Mouse (Mus musculus): ENCODE measurements around the gene Hist1h4j. TPM values are rescaled to one million over a fixed set of nuclear protein-coding genes. Genes with fewer than 3 reads are reported as not detected.
"Not testable (repeated sequence)": the region's sequence is repeated elsewhere in the genome, so short reads cannot be mapped to it uniquely, and the experiment has no call there.

The Hist1h4j gene
- polyA plus RNA-seq, 1 experiment from 2014 or later: 0.50 TPM

DNA sequence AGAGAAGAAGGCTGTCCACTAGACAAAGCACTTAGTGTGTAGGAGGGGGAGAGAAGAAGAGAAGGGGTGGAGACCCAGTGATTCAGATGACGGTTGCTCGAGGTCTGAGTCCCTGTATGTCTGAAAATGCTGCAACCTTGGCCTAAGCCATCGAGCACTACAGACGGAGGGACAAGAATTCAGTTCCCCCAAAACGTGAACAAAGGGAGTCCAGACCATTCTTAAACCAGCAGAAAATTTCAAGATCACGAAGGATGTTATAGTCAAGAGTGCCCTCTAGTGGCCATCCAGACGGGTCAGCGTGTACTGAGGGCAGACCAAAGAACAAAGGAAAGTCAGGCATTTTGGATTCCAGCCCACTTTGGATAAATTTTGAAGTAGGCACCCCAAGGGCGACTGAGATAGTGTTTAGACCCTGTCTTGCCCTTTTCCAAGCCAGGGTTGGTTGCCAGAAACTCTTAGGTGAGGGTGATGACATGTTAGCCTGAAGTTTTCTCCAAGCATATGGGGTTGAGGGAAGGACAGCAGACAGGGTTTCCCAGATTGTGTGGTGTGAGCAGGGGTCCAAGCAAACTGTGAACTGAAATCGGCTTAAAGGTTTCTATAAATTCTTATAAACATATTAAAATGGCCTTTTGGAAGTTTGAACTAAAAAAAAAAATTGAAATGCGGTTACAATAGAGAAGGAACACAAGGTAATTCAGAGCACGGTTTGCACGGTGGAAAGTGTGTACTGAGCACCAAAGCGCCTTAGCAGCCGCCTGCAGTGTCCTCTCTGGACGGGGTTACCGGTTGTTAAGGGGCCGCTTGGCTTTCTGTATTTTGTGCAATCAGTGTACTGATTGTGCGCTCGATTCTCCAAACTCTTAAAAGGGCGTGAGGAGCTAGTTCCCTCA is 606 bp upstream of the Hist1h4j start:
- Histone ChIP-seq H3K27me3 (ENCODE audit: control insufficient read depth, insufficient read depth, low read length) (no peaks in the 10 kb centered on the region), H3K9ac (ENCODE audit: low read length) (peak overlapping the region; percentile 79), H3K4me3 (ENCODE audit: control insufficient read depth in 1 of 2, insufficient read depth in 1 of 2, low read depth in 1 of 2, low read length in 2 of 2) (peak overlapping the region; percentile 47 to 51), H3K4me1 (ENCODE audit: control insufficient read depth in 2 of 2, insufficient read depth in 2 of 2, low read length in 2 of 2) (peaks cover 0 to 6% of the 10 kb centered on the region in 2 experiments; a peak in 1 of 4 replicates), H3K27ac (replicated peaks in 1 of 2; ENCODE audit: control insufficient read depth in 1 of 2, insufficient read depth in 1 of 2, low read depth in 2 of 2, low read length in 2 of 2) (peak overlapping the region; percentile 80 to 92), H3K9me3 (ENCODE audit: control insufficient read depth, low read length) (no peaks in the 10 kb centered on the region), H3K4me2 (ENCODE audit: low read length) (peak overlapping the region; percentile 73), H3K36me3 (ENCODE audit: control insufficient read depth, insufficient read depth, low read length) (no peaks in the 10 kb centered on the region)
- ATAC-seq (ENCODE audit: insufficient number of reproducible peaks, insufficient read depth, low FRiP score, low read depth): peak; percentile 64
- WGBS: under 1% methylated on average over 21 of the region's 21 CpGs

DNA sequence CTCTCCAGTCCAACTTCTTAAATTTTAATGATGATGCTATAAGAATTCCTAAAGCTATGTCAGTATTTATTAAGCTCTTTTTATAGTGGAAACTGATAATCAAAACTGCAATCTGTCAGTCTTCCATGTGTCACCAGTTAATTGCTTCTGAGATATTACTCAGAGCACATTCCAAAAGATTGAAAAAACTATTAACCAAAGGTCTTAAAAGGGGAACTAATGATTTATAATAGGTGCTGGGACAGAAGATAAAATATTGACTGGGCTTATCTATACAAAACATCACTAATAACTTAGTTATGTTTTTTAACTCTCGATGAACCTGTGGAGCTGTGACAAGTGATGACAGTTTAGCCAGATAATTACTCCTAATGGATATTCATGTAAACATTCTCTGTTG is 10.1 kb downstream of the Hist1h4j start:
- Histone ChIP-seq H3K4me2 (ENCODE audit: low read length) (no peak overlapping the region), H3K36me3 (ENCODE audit: control insufficient read depth, insufficient read depth, low read length) (no peaks in the 10 kb centered on the region), H3K4me3 (ENCODE audit: control insufficient read depth in 1 of 2, insufficient read depth in 1 of 2, low read depth in 1 of 2, low read length in 2 of 2) (no peak overlapping the region), H3K27ac (replicated peaks in 1 of 2; ENCODE audit: control insufficient read depth in 1 of 2, insufficient read depth in 1 of 2, low read depth in 2 of 2, low read length in 2 of 2) (no peak overlapping the region), H3K9me3 (ENCODE audit: control insufficient read depth, low read length) (no peaks in the 10 kb centered on the region), H3K9ac (ENCODE audit: low read length) (no peak overlapping the region), H3K4me1 (ENCODE audit: control insufficient read depth in 2 of 2, insufficient read depth in 2 of 2, low read length in 2 of 2) (peaks cover 2 to 5% of the 10 kb centered on the region in 2 experiments; a peak in 1 of 4 replicates), H3K27me3 (ENCODE audit: control insufficient read depth, insufficient read depth, low read length) (no peaks in the 10 kb centered on the region)
- 78% methylated on average over 1 of the region's 1 CpGs for WGBS
- no peak for ATAC-seq (ENCODE audit: insufficient number of reproducible peaks, insufficient read depth, low FRiP score, low read depth)

DNA sequence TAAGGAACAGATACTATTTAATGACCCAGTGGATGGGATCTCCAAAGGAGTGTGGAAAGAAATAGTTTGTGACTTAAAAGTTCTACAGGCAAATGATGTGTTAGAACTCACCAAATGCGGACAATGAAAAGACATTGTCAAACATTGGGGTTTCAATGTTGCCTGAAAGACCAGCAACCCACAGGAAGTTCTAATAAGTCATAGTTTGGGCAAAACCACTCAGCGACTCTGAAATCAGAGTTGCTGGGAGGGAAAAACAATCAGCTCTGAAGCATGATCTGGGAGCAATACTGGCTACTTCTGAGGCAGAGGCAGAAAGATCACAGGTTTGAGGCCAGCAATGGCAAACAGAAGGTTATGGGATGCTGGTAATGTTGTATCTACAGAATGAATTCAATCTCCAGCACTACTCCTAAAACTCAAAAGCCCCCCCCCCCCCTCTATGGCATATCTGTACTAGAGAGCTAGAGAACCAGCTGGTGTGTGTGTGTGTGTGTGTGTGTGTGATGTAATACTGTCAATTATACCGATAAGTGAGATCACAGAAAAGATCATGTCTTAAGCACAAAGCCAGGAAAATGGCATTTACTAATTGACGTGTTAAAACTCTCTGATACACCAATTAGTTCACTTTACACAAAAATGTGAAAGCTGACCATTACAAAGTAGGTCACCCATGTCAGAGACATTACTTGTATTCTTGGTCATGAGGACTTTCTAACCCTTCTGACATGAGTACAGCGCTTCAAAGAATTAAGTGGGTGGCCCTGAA is 14.7 kb downstream of the Hist1h4j start:
- Histone ChIP-seq H3K9me3 (ENCODE audit: control insufficient read depth, low read length) (no peaks in the 10 kb centered on the region), H3K4me1 (ENCODE audit: control insufficient read depth in 2 of 2, insufficient read depth in 2 of 2, low read length in 2 of 2) (peaks cover 2 to 25% of the 10 kb centered on the region in 2 experiments; a peak in 3 of 4 replicates), H3K27ac (replicated peaks in 1 of 2; ENCODE audit: control insufficient read depth in 1 of 2, insufficient read depth in 1 of 2, low read depth in 2 of 2, low read length in 2 of 2) (peak overlapping the region; percentile 77 to 85; a peak in 3 of 4 replicates), H3K36me3 (ENCODE audit: control insufficient read depth, insufficient read depth, low read length) (no peaks in the 10 kb centered on the region), H3K4me3 (ENCODE audit: control insufficient read depth in 1 of 2, insufficient read depth in 1 of 2, low read depth in 1 of 2, low read length in 2 of 2) (peak overlapping the region; percentile 47 to 65), H3K27me3 (ENCODE audit: control insufficient read depth, insufficient read depth, low read length) (no peaks in the 10 kb centered on the region), H3K9ac (ENCODE audit: low read length) (peak overlapping the region; percentile 75), H3K4me2 (ENCODE audit: low read length) (peak overlapping the region; percentile 67)
- no peak for ATAC-seq (ENCODE audit: insufficient number of reproducible peaks, insufficient read depth, low FRiP score, low read depth)
- 10% methylated on average over 5 of the region's 5 CpGs for WGBS

DNA sequence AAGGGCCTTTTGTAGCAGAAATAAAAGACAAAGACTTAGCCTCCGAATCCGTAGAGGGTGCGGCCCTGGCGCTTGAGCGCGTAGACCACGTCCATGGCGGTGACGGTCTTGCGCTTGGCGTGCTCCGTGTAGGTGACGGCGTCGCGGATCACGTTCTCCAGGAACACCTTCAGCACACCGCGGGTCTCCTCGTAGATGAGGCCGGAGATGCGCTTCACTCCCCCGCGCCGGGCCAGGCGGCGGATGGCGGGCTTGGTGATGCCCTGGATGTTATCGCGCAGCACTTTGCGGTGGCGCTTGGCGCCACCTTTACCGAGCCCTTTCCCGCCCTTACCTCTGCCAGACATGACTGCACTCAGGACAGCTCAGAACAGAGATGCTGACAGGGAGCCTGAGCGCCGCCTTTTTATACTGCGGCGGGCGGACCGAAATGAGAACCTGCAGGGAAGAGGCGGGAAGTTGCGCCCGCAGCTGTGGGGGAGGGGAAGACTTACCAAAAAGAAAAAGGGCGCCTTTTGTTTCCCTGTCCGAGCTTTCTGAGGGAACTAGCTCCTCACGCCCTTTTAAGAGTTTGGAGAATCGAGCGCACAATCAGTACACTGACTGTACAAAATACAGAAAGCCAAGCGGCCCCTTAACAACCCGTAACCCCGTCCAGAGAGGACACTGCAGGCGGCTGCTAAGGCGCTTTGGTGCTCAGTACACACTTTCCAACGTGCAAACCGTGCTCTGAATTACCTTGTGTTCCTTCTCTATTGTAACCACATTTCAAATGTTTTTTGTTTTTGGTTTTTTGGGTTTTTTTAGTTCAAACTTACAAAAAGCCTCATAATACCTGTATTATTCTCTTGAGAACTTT is 15.5 kb downstream of the Hist1h4j start, which contains the start of gene Hist1h4k:
Gene Hist1h4k, minus strand, starts transcription at position 347 of the 859 bp plus-strand sequence.
- H3K4me2 ChIP-seq (ENCODE audit: low read length): peak within 1 kb of the TSS; percentile 67
- under 1% methylated on average over 37 of the region's 56 CpGs for WGBS
- H3K9me3 ChIP-seq (ENCODE audit: control insufficient read depth, low read length); H3K27me3 ChIP-seq (ENCODE audit: control insufficient read depth, insufficient read depth, low read length); H3K36me3 ChIP-seq (ENCODE audit: control insufficient read depth, insufficient read depth, low read length): not testable (repeated sequence)
- peak within 1 kb of the TSS; percentile 75 for H3K9ac ChIP-seq (ENCODE audit: low read length)
- H3K4me1 ChIP-seq (ENCODE audit: control insufficient read depth in 2 of 2, insufficient read depth in 2 of 2, low read length in 2 of 2): peaks cover 2 to 25% of the 10 kb centered on the region in 2 experiments; a peak in 3 of 4 replicates
- peak within 1 kb of the TSS; percentile 47 to 65 for H3K4me3 ChIP-seq (ENCODE audit: control insufficient read depth in 1 of 2, insufficient read depth in 1 of 2, low read depth in 1 of 2, low read length in 2 of 2)
- ATAC-seq (ENCODE audit: insufficient number of reproducible peaks, insufficient read depth, low FRiP score, low read depth): peak; percentile 70
- peak within 1 kb of the TSS; percentile 85 to 92 for H3K27ac ChIP-seq (replicated peaks in 1 of 2; ENCODE audit: control insufficient read depth in 1 of 2, insufficient read depth in 1 of 2, low read depth in 2 of 2, low read length in 2 of 2)

DNA sequence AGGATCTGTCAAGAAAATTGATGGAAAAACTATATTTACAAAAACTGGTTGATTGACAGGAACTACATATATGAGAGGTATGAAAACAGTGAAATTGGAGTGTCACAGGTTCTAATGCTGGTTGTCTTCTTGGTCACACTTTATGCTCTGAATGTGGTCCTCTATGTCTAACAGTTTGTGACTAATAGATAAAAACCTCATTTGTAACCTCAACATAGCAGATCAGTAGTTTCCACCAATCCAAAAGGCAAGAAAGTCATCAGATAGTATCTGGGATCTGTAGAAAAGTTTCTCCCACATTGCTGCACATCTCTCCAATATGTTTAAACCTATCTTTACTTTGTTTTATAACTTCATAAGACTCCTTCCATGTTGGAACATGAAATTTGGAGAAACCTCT is 16.6 kb downstream of the Hist1h4j start:
- no peaks in the 10 kb centered on the region for H3K27me3 ChIP-seq (ENCODE audit: control insufficient read depth, insufficient read depth, low read length)
- H3K9me3 ChIP-seq (ENCODE audit: control insufficient read depth, low read length): no peaks in the 10 kb centered on the region
- peak overlapping the region in 1 of 2 experiments; percentile 88; a peak in 1 of 4 replicates for H3K27ac ChIP-seq (replicated peaks in 1 of 2; ENCODE audit: control insufficient read depth in 1 of 2, insufficient read depth in 1 of 2, low read depth in 2 of 2, low read length in 2 of 2)
- no peak overlapping the region for H3K9ac ChIP-seq (ENCODE audit: low read length)
- no peaks in the 10 kb centered on the region for H3K36me3 ChIP-seq (ENCODE audit: control insufficient read depth, insufficient read depth, low read length)
- H3K4me1 ChIP-seq (ENCODE audit: control insufficient read depth in 2 of 2, insufficient read depth in 2 of 2, low read length in 2 of 2): peaks cover 2 to 28% of the 10 kb centered on the region in 2 experiments; a peak in 3 of 4 replicates
- no peak overlapping the region for H3K4me2 ChIP-seq (ENCODE audit: low read length)
- H3K4me3 ChIP-seq (ENCODE audit: control insufficient read depth in 1 of 2, insufficient read depth in 1 of 2, low read depth in 1 of 2, low read length in 2 of 2): no peak overlapping the region
- ATAC-seq (ENCODE audit: insufficient number of reproducible peaks, insufficient read depth, low FRiP score, low read depth): no peak

DNA sequence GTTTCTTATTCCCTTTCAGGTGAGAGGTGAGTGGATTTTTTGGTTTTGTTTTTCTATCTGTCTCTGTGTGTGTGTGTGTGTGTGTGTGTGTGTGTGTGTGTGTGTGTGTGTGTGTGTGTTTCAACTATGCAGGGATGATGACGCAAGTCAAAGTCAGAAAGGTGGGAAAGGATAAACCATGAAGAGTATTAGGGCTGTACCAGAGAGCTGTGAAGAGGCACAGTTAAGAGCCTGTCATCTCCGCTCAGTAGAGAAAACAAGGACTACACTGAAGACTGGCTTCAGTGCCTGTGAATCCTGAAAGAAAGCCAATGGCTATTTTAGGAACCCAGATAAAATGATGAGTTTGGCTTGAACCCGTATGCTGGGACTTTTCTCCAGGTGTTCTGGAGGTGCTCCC is 17.0 kb downstream of the Hist1h4j start:
- H3K4me1 ChIP-seq (ENCODE audit: control insufficient read depth in 2 of 2, insufficient read depth in 2 of 2, low read length in 2 of 2): peaks cover 2 to 28% of the 10 kb centered on the region in 2 experiments; a peak in 3 of 4 replicates
- H3K4me3 ChIP-seq (ENCODE audit: control insufficient read depth in 1 of 2, insufficient read depth in 1 of 2, low read depth in 1 of 2, low read length in 2 of 2): no peak overlapping the region
- H3K4me2 ChIP-seq (ENCODE audit: low read length): peak overlapping the region; percentile 61
- no peaks in the 10 kb centered on the region for H3K27me3 ChIP-seq (ENCODE audit: control insufficient read depth, insufficient read depth, low read length)
- no peaks in the 10 kb centered on the region for H3K36me3 ChIP-seq (ENCODE audit: control insufficient read depth, insufficient read depth, low read length)
- 20% methylated on average over 3 of the region's 3 CpGs for WGBS
- peak overlapping the region; percentile 75; the same call in 1 of the 2 replicates for H3K9ac ChIP-seq (ENCODE audit: low read length)
- no peak for ATAC-seq (ENCODE audit: insufficient number of reproducible peaks, insufficient read depth, low FRiP score, low read depth)
- H3K9me3 ChIP-seq (ENCODE audit: control insufficient read depth, low read length): no peaks in the 10 kb centered on the region
- peak overlapping the region; percentile 44 to 88; a peak in 3 of 4 replicates for H3K27ac ChIP-seq (replicated peaks in 1 of 2; ENCODE audit: control insufficient read depth in 1 of 2, insufficient read depth in 1 of 2, low read depth in 2 of 2, low read length in 2 of 2)
